Mouse (Mus musculus) ovary, adult 18-20 months (tissue): ENCODE data around the gene Il5.

ENCODE experiments used
- DNase-seq: peaks from one replicate; pipeline ENCODE4 v3.0.0; 2022; ENCODE audit warnings: low spot score, mixed read lengths

The Il5 gene

GRCm38 (mm10) chr11:53771001-53771744, 50.6 kb downstream of the Il5 start:
- no peak for DNase-seq

GRCm38 (mm10) chr11:53772536-53772935, 51.9 kb downstream of the Il5 start:
- DNase-seq, result no peak

DNA sequence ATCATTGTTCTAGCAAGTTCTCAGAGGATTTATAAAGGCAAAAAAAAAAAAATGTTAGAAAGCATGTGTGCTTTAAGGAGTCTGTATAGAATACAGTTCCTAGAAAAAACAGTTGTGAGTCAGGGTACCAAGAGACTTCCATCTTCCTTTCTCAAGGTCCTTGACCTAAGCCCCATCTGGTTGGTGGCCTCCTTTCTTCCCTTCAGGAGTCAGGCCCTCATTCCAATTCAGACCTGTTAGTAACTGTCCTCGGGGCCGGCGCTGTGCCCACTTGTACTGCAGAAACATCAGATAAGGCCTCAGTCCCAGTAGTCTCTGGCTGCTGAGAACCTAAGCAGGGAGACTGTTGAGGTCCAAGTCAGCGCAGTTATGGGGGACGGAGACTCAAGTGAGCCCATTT, 52.5 kb downstream of the Il5 start, which contains the start of gene Gm17334:
Gene Gm17334 (minus strand): TSS at position 101 of the 400 bp plus-strand sequence.
- no peak for DNase-seq

- no peak for DNase-seq
Measured at GRCm38 (mm10) chr11:53773641-53774360, 53.2 kb downstream of the Il5 start.
